Mouse (Mus musculus): ENCODE results near the gene Krtap3-1. TPM values are rescaled to one million over a fixed set of nuclear protein-coding genes. Genes with fewer than 3 reads are reported as not detected.
"Not testable (repeated sequence)": the region's sequence is repeated elsewhere in the genome, so short reads cannot be mapped to it uniquely, and the experiment has no call there.

Gene Krtap3-1
- not detected for total RNA-seq (2021)

DNA sequence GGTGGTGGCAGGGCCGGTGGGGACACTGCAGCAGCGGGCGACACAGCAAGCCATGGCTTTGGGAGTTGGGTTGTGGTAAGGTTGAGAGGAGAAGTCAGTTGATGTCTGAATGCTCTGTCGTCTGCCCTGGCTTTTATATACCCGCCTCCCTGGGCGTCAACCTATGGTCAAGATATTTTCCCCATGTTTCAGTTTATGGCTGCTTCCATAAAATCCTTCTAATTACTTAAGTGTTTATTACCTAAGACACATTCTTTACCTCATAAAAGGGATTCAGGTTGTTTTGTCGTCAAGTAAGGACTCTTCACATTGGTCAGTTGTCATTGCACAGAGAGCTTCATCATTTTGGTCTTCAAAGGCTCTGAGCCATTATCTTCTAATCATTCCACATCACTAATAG lies at the start of gene Krtap3-1:
TSS of gene Krtap3-1 (minus strand) at position 101 of the 400 bp plus-strand sequence.
- intact Hi-C loops (cut with DNase I): no loop called here
- DNase-seq (ENCODE audit: low spot score in 2 of 2): no peak

DNA sequence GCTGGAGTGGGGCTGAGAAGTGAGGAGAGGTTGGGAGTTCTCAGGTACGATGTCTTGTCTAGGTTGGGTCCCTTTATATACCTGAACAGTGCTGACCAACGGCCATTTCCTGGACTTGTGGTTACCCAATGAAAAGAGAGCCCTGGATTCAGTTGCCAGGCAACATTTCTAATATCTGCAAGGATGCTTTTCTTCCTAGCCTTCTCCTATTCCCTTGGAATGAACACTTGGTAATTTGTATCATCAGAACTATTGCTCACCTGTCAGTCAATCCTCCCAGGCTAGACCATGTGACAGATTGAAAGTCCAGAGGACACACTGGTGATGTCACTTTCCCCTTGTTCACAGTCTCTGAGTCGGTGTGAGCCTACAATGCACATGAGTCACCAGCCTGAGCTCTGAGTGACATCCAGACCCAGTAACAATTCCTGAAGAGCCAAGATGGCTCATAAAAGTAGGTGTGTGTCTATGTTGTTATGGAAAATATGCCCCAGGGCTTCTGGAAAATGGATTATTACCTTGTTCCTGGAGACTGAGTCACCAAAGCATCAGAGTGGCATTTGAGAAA lies 48.5 kb upstream of the Krtap3-1 start, which contains the start of gene Krtap2-4:
TSS of gene Krtap2-4 (minus strand) at position 51 of the 568 bp plus-strand sequence.
- DNase-seq (ENCODE audit: low spot score in 2 of 2): no peak
- intact Hi-C loops (cut with DNase I): no loop called here

DNA sequence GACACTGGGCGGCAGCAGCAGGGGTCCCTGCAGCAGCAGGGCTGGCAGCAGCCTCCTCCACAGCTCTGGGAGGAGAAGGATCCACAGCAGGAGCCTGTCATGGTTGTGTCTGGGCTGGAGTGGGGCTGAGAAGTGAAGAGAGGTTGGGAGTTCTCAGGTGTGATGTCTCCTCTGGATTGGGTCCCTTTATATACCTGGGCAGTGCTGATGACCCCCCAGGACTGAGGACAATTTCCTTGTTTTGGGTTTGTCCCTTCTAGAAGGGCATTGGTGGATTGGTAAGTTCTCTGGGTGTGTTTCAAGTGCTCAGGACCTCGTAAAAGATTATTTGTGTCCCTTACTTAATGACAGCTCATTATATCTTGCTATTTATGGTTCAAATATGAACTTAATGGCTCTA lies 43.7 kb upstream of the Krtap3-1 start, which contains the start of gene Gm11937:
TSS of gene Gm11937 (minus strand) at position 101 of the 400 bp plus-strand sequence.
- intact Hi-C loops (cut with DNase I); DNase-seq (ENCODE audit: low spot score in 2 of 2): not testable (repeated sequence)

DNA sequence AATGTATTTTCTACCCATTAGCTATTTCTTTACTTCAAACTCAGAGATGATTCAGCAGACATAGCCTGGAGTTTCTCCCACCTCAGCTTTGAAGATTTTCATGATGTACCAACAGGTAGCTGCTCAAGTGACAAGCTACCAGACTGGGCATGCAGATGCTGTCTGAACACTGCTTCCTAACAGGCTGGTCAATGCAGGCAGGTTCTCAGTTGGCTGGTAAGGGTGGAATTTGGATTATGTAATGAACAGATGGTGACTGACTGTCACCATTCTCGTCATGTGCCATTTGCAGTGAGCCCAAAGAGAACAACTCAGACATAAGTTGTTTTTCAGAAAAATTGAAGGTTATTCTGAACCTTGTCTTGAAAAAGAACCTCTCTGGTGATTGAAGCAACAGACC lies 42.7 kb upstream of the Krtap3-1 start:
- intact Hi-C loops (cut with DNase I): no loop called here
- peak; percentile 40 to 42 for DNase-seq (ENCODE audit: low spot score in 2 of 2)

DNA sequence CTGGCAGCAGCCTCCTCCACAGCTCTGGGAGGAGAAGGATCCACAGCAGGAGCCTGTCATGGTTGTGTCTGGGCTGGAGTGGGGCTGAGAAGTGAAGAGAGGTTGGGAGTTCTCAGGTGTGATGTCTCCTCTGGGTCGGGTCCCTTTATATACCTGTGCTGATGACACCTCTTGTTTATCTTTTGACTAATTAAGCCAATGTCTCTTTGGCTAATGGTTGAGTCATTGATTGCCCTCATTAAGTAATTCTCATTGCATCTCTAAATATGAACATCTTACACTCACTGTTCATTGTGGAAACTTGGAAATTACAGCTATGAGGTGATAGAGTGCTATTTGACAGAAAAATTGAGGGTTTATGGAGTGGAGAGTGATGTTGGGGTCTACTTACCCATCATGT lies 36.8 kb upstream of the Krtap3-1 start, which contains the start of gene Gm11938:
TSS of gene Gm11938 (minus strand) at position 101 of the 400 bp plus-strand sequence.
- intact Hi-C loops (cut with DNase I); DNase-seq (ENCODE audit: low spot score in 2 of 2): not testable (repeated sequence)

DNA sequence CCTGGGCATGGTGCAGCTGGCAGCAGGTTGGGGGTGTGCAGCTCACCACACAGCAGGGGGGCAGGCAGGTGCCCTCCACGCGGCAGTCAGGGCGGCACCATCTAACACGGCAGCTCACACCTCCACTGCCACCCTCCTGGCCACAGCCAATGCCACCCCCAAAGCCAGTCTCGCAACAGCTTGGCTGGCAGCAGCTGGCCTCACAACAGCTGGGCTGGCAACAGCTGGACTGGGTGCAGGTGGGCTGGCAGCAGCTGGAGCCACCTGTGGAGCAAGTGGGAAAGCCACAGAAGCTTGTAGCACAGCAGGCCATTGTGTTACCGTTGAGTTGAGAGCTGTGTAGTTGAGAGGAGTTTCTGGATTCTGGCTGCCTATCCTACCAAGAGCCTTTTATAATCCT lies 31.3 kb upstream of the Krtap3-1 start, which contains the start of gene Krtap9-3:
TSS of gene Krtap9-3 (minus strand) at position 364 of the 400 bp plus-strand sequence.
- intact Hi-C loops (cut with DNase I); DNase-seq (ENCODE audit: low spot score in 2 of 2): not testable (repeated sequence)

DNA sequence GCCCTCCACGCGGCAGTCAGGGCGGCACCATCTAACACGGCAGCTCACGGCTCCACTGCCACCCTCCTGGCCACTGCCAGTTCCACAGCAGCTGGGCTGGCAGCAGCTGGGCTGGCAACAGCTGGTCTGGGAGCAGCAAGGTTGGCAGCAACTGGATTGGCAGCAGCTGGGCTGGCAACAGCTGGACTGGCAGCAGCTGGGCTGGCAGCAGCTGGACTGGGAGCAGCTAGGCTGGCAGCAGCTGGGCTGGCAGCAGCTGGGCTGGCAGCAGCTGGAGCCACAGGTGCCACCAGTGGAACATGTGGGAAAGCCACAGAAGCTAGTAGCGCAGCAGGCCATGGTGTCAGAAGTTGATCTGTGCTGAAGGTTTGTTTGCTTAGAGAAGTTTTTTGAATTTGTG lies 24.6 kb upstream of the Krtap3-1 start, which contains the start of gene Krtap1-3:
TSS of gene Krtap1-3 (minus strand) at position 359 of the 400 bp plus-strand sequence.
- intact Hi-C loops (cut with DNase I): no loop called here
- no peak for DNase-seq (ENCODE audit: low spot score in 2 of 2)

DNA sequence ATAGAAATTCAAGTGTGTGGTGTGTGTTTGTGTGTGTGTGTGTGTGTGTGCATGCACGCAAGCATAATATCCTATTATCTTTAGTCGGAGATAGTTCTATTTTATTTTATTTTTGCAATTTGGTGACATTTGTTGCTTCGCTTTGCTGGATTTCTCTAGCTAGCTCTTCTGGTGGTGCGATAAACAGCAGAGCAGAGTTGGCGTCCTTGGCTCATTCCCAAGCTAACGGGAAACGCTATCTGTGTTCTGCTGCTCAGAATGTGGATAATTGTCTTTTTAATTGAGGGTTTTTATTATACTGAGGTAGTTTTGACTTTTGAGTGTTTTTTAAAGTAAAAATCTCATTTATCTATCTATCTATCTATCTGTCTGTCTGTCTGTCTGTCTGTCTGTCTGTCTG lies 18.7 kb upstream of the Krtap3-1 start:
- no peak for DNase-seq (ENCODE audit: low spot score in 2 of 2)
- intact Hi-C loops (cut with DNase I): no loop called here

DNA sequence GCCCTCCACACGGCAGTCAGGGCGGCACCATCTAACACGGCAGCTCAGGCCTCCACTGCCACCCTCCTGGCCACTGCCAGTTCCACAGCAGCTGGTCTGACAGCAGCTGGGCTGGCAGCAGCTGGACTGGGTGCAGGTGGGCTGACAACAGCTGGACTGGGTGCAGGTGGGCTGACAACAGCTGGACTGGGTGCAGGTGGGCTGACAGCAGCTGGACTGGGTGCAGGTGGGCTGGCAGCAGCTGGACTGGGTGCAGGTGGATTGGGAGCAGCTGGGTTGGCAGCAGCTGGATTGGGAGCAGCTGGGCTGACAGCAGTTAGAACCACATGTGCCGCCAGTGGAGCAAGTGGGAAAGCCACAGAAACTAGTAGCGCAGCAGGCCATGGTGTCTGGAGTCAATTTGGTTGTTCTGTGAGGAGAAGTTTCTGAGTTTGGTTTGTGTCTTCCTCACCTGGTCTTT lies 16.8 kb upstream of the Krtap3-1 start, which contains the start of gene Krtap1-4:
TSS of gene Krtap1-4 (minus strand) at position 410 of the 460 bp plus-strand sequence.
- DNase-seq (ENCODE audit: low spot score in 2 of 2): no peak
- intact Hi-C loops (cut with DNase I): no loop called here

DNA sequence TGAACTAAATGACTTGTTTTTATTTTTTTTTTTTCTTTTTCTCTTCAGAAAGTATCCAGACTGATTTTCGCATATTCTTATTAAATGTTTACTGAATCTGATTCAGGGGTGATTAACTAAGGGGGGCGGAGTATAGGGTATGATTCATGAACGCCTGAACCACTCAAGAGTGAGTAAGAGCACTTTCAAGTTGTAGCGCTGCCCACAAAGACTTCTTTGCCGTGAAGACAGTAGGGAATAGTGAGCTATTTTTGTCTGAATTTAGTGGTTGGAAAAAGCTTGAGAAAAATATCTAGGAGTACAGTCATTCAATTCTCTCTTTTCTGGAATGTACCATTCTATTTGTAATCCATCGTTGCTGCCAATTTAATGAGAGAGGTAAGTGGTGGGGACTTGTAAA lies 15.1 kb upstream of the Krtap3-1 start:
- DNase-seq (ENCODE audit: low spot score in 2 of 2): no peak
- intact Hi-C loops (cut with DNase I): no loop called here

DNA sequence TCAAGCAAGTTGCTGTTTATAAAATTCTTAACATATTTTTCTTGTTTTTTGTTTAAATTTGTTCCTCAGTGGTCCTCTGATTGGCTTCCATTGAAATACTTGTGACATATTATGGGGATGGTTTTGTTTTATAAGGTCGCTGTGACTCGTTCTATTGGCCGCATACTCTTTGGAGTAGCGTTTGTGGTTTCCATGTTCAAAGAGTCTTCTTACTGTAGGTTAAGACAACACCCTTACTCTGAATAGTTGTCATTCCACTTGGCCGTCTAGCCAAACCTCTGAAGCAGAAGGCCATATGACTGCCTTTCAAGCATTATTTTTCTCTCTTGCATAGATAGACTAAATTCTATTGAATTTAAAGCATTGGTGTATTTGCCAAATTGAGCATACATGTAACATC lies 14.6 kb upstream of the Krtap3-1 start:
- no peak for DNase-seq (ENCODE audit: low spot score in 2 of 2)
- intact Hi-C loops (cut with DNase I): no loop called here

DNA sequence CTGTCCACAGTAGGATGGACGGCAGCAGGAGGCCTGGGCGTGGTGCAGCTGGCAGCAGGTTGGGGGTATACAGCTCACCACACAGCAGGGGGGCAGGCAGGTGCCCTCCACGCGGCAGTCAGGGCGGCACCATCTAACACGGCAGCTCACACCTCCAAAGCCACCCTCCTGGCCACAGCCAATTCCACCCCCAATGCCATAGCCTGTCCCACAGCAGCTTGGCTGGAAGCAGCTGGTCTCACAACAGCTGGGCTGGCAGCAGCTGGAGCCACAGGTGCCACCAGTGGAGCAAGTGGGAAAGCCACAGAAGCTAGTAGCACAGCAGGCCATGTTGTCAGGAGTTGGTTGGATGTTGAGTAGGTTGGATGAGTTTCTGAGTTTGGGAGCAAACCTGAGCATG lies 14.2 kb upstream of the Krtap3-1 start, which contains the start of gene Krtap1-5:
TSS of gene Krtap1-5 (minus strand) at position 381 of the 400 bp plus-strand sequence.
- no peak for DNase-seq (ENCODE audit: low spot score in 2 of 2)
- intact Hi-C loops (cut with DNase I): no loop called here

DNA sequence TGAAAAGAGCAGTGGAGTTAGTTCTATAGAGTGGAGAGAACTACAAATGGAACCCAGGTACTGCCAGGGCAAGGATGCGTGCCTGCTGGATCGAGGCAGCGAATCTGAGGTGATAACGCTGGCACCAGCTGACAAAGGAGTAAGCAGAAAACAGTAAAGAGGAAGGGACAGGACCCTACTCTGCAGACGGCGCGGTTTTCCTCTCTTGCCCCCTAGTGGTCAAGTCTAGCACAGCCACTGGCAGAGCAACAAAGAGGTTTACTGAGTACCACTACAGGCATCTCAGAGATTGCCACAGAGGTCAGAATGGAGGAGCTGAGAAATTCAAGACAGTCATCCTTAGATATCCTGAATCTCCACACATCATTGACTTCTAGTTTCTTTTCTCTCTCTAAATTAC lies 7.7 kb upstream of the Krtap3-1 start:
- intact Hi-C loops (cut with DNase I): loop anchor here (2.0 to 10.0 kb wide), 3 partner anchors 109 to 721 kb away; partner anchors contain the start of gene Krt10
- peak; percentile 53 to 55 for DNase-seq (ENCODE audit: low spot score in 2 of 2)

DNA sequence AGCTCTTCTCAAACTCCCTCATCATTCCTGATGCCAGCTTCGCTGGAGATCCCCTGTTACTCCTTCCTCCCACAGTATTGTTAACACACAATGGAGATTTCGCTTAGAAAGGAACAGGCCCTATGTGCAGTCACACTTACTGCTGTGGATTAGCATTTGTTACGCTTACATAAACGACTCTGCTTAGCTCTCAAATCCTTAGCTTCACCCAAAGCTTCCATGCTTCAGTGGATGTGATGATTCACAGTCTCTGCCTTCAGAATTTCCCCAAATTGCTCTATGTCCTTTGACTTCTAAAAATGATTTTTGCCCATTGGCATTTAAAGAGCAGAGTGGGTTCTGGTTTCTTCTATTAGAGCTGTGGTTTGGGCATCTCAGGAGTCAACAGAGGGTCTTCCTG lies 6.7 kb upstream of the Krtap3-1 start:
- intact Hi-C loops (cut with DNase I): loop anchor here (10.0 kb wide), 2 partner anchors 188 to 722 kb away; partner anchors contain the start of gene Krt10

DNA sequence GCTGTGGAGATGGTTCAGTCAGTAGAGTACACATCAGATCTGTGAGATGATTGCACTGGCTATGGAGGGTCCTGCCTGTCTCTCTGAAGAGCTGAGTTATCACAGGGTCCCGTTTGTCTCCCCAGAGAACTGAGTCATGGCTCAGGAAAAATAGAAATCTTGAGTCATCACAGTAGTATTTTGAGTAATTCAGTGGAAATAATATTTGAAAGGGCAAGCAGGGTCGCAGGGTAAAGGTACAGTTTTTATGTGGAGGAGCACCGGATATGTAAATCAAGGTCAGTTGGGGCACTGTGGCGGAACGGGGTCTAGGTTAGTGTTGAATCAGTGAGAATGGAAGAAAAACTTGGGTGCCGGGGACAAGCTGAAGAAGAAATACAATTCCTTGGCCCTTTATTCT lies 3.9 kb downstream of the Krtap3-1 start:
- DNase-seq (ENCODE audit: low spot score in 2 of 2): no peak
- intact Hi-C loops (cut with DNase I): no loop called here

More for the DNA sequence above, 6.7 kb upstream of the Krtap3-1 start:
- DNase-seq (ENCODE audit: low spot score in 2 of 2): no peak

DNA sequence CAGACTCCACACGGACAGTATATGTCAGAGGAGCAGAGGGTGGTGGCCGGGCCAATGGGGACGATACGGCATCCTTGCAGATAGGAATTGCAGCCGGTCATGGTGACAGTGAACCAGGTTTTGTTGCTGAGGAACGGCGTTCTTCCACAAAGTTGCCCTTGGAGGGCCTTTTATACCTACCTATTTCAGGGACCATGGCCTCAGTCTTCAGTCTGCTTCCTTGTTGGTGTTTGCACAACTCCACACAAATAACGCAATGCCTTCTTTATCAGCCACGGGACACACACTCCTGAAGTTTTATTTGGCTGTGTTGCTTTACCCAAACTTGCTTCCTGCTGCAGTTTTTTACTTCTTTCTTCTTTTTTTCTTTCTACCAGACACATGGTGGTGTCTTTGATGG lies 7.1 kb downstream of the Krtap3-1 start, which contains the start of gene Gm11939:
TSS of gene Gm11939 (minus strand) at position 101 of the 400 bp plus-strand sequence.
- DNase-seq (ENCODE audit: low spot score in 2 of 2): no peak
- intact Hi-C loops (cut with DNase I): no loop called here

DNA sequence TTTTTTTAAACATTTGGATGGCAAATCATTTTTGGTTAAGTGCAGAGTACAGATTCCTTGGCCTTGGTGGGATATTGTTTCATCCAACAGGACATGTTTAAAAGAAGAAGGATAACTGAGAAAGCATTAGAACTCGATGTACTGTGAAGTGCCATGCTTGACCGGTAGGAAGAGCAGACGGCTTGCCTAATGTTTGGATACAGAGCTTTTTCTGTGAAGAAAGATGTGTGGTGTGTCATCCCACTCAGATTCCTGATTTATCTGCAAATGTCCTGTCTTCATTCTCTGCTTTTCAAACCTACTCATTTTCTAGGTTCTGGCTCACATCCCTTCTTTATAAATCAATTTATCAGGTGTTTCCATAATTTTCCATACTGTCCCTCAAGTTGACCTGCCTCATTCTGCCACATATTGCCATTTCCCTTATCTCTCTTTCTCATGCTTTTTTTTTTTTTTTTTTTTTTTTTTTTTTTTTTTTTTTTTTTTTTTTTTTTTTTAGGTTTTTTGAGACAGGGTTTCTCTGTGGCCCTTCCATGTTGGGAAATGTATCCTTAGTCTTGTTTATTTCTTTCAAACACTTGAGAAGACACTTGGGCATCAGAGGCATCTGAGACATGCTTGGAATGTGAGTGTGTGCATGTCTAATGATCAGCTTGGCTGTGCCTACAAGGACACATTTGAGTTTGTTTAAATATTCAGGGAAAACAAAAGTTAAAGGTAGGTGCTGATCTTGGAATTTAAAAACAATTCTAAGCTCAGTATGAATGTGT lies 8.3 kb downstream of the Krtap3-1 start:
- intact Hi-C loops (cut with DNase I): no loop called here
- no peak for DNase-seq (ENCODE audit: low spot score in 2 of 2)

DNA sequence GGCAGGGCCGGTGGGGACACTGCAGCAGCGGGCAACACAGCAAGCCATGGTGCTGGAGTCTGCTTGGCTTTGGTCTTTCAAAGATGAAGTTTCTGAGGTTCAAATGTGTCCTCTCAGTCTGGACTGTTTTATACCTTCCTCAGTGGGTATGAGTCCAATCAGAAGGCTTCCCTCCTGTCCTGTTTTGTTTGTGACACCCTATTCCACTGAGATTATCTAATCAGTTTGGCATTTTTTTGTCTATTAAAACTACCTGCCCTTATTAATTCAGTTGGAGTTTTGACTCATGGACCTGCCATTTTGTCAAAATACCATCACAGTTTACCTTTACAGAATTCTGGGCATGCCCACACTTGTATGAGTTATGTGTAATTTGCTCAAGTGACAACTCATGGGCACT lies 9.7 kb downstream of the Krtap3-1 start, which contains the start of gene Krtap3-2:
TSS of gene Krtap3-2 (minus strand) at position 101 of the 400 bp plus-strand sequence.
- intact Hi-C loops (cut with DNase I): no loop called here
- no peak for DNase-seq (ENCODE audit: low spot score in 2 of 2)

DNA sequence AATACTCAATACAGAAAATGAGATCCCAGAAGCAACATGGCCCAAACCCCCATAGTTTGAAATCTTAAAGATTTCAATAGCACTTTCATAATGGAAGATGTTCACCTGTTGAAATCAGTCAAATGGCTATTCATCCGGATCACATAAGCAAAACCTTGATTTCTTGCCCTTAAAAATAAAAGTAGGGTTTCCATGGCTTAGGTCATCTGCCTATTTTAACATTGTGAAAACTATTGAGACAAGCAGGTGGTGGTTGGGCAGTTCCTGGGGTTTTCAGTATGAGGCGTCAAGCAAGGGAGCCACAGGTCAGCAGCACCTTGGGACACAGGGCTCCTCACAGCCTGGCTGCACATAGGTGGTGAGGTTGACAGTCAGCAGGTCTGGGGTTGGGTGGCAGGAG lies 10.2 kb downstream of the Krtap3-1 start:
- DNase-seq (ENCODE audit: low spot score in 2 of 2): no peak
- intact Hi-C loops (cut with DNase I): no loop called here

DNA sequence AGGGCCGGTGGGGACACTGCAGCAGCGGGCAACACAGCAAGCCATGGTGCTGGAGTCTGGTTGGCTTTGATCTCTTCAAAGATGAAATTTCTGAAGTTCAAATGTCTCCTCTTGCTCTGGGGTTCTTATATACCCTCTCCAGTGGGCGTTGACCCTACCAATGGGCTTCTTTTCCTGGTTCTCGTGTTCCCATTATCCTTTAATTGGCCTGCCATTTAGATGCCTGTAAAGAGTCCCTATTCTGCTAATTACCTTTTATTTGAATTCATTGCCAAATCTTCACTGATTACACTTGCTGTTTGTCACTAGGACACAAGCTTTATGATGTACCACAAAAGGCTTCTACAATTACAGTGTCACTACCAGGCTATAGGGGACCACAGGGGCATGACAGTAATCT lies 15.7 kb downstream of the Krtap3-1 start, which contains the start of gene Krtap3-3:
TSS of gene Krtap3-3 (minus strand) at position 101 of the 400 bp plus-strand sequence.
- intact Hi-C loops (cut with DNase I): no loop called here
- DNase-seq (ENCODE audit: low spot score in 2 of 2): no peak
